Mouse (Mus musculus) hindbrain, postnatal 0 days (tissue): ENCODE data around the gene Snx9. TPM values are rescaled to one million over a fixed set of nuclear protein-coding genes. Genes with fewer than 3 reads are reported as not detected.

ENCODE experiments used
- ATAC-seq: fragments of 200-750 bp; cut with Nextera tagmentation; 2 replicates; pipeline ENCODE4 v1.8.0; 2017; ENCODE audit warnings: mild to moderate bottlenecking, moderate TSS enrichment, moderate library complexity
- DNase-seq: peaks from one replicate; pipeline ENCODE4 v3.0.0-alpha.2; 2015; ENCODE audit warnings: low spot score
- H3K27ac ChIP-seq: fragments of 300-500 bp; sonication (generic); 2 replicates; pipeline ENCODE4 v1.5.1; 2014; ENCODE audit warnings: mild to moderate bottlenecking
- H3K27me3 ChIP-seq: fragments of 300-500 bp; sonication (generic); 2 replicates; pipeline ENCODE4 v1.6.1; 2014; ENCODE audit warnings: low read length, mixed read lengths; ENCODE audit not compliant: insufficient read depth
- H3K36me3 ChIP-seq: fragments of 300-500 bp; sonication (generic); 2 replicates; pipeline ENCODE4 v1.6.1; 2014; ENCODE audit warnings: low read length, mixed read lengths; ENCODE audit not compliant: insufficient read depth
- H3K4me1 ChIP-seq: fragments of 300-500 bp; sonication (generic); 2 replicates; pipeline ENCODE4 v1.6.1; 2014; ENCODE audit warnings: antibody characterized with exemption, low read length, mixed read lengths; ENCODE audit not compliant: insufficient read depth
- H3K4me2 ChIP-seq: fragments of 300-500 bp; sonication (generic); 2 replicates; pipeline ENCODE4 v1.6.1; 2014; ENCODE audit warnings: low read depth, mild to moderate bottlenecking, low read length, moderate library complexity, mixed read lengths
- H3K4me3 ChIP-seq: fragments of 300-500 bp; sonication (generic); 2 replicates; pipeline ENCODE4 v1.5.1; 2014; ENCODE audit warnings: low read length
- H3K9ac ChIP-seq: fragments of 300-500 bp; sonication (generic); replicated peaks from 2 replicates; pipeline ENCODE4 v1.6.1; 2014; ENCODE audit warnings: mild to moderate bottlenecking, low read length, moderate library complexity, mixed read lengths
- H3K9me3 ChIP-seq: fragments of 300-500 bp; sonication (generic); 2 replicates; pipeline ENCODE4 v1.6.1; 2016; ENCODE audit warnings: low read length, mixed read lengths
- CTCF ChIP-seq: IDR thresholded peaks from 2 replicates; pipeline ENCODE4 v1.5.1; 2016; ENCODE audit warnings: antibody characterized with exemption, control low read depth, low read depth
- WGBS: fragments of 180-500 bp; shearing (Covaris S2); extraction: QIAGEN DNeasy Blood & Tissue Kit; methylation state at CpG from one replicate; pipeline ENCODE4 v1.1.7; 2014; 5-methylcytosine and 5-hydroxymethylcytosine counted together
- polyA plus RNA-seq: library from polyadenylated mRNA; unstranded; fragments of >200 nt; fragmentation: Nextera tagmentation; extraction: Ambion mirVana; gene quantifications from 2 replicates; pipeline ENCODE4 v1.2.1, GENCODE M21; 2015
- total RNA-seq: library from RNA; depleted of rRNA; stranded (reverse); fragments of >200 nt; gene quantifications from 2 replicates; pipeline ENCODE4 v1.2.3, GENCODE M21; 2014

The Snx9 gene
- total and polyA plus RNA-seq, 2 experiments from 2014 or later = 7.0 to 12.5 TPM

GRCm38 (mm10) chr17:5912797-5913196 is 71.7 kb downstream of the Snx9 start:
- WGBS = 93% methylated on average over 4 of the region's 4 CpGs
- ATAC-seq = no peak
- H3K4me1 ChIP-seq = no peaks in the 10 kb centered on the region
- no peak for DNase-seq
- H3K36me3 ChIP-seq = no peaks in the 10 kb centered on the region; the same call in 1 of the 2 replicates
- H3K4me2 ChIP-seq = no peak overlapping the region
- no peak overlapping the region for H3K27ac ChIP-seq
- no peaks in the 10 kb centered on the region for H3K9me3 ChIP-seq
- no peak overlapping the region for H3K9ac ChIP-seq
- TF ChIP-seq CTCF = no peak
- no peak overlapping the region for H3K4me3 ChIP-seq
- no peaks in the 10 kb centered on the region for H3K27me3 ChIP-seq

- H3K9me3 ChIP-seq = no peaks in the 10 kb centered on the region
- DNase-seq (no peak), ATAC-seq (no peak)
- no peak overlapping the region for H3K27ac ChIP-seq
- H3K4me1 ChIP-seq = no peaks in the 10 kb centered on the region
- peaks cover 5% of the 10 kb centered on the region; the same call in 1 of the 2 replicates for H3K36me3 ChIP-seq
- no peak for TF ChIP-seq CTCF
- WGBS = 72% methylated on average over 5 of the region's 5 CpGs
- H3K4me3 ChIP-seq = no peak overlapping the region
- H3K27me3 ChIP-seq = no peaks in the 10 kb centered on the region
- no peak overlapping the region for H3K4me2 ChIP-seq
- no peak overlapping the region for H3K9ac ChIP-seq
These were observed 73.1 kb downstream of the Snx9 start for GRCm38 (mm10) chr17:5914217-5914616.

GRCm38 (mm10) chr17:5921954-5922353 is 80.8 kb downstream of the Snx9 start:
- H3K36me3 ChIP-seq = peaks cover 18% of the 10 kb centered on the region
- ATAC-seq = no peak
- H3K27ac ChIP-seq = no peak overlapping the region
- H3K9me3 ChIP-seq = no peaks in the 10 kb centered on the region
- no peaks in the 10 kb centered on the region for H3K4me1 ChIP-seq
- TF ChIP-seq CTCF = no peak
- no peak overlapping the region for H3K9ac ChIP-seq
- no peak for DNase-seq
- no peak overlapping the region for H3K4me2 ChIP-seq
- no peak overlapping the region for H3K4me3 ChIP-seq
- 92% methylated on average over 8 of the region's 8 CpGs for WGBS
- no peaks in the 10 kb centered on the region for H3K27me3 ChIP-seq

DNA sequence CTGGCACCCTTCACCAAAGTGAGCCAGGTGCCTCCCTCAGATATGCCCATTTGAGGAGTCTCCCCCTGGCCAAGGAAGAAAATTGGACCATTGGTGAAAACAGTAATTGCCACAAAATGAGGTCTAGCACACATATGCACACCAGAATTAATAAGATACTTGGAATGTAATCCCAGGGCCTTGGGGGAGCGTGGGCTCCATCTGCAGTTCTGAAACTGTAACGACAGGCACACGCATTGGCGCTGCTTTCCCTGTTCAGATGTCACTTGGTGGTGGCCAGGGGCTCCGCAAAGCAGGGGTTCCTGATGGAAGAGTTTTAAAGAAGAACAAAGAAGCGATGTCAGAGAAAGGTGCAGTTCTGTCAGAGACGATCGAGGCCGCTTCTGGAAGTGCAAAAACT is 82.2 kb downstream of the Snx9 start:
- Histone ChIP-seq H3K4me1 (no peaks in the 10 kb centered on the region), H3K4me3 (no peak overlapping the region), H3K27ac (no peak overlapping the region), H3K9me3 (no peaks in the 10 kb centered on the region), H3K36me3 (peaks cover 22% of the 10 kb centered on the region), H3K27me3 (no peaks in the 10 kb centered on the region), H3K9ac (no peak overlapping the region), H3K4me2 (no peak overlapping the region)
- ATAC-seq (peak; percentile 65; the same call in 1 of the 2 replicates), DNase-seq (peak; percentile 78)
- 63% methylated on average over 9 of the region's 9 CpGs for WGBS
- peak; percentile 80 for TF ChIP-seq CTCF

DNA sequence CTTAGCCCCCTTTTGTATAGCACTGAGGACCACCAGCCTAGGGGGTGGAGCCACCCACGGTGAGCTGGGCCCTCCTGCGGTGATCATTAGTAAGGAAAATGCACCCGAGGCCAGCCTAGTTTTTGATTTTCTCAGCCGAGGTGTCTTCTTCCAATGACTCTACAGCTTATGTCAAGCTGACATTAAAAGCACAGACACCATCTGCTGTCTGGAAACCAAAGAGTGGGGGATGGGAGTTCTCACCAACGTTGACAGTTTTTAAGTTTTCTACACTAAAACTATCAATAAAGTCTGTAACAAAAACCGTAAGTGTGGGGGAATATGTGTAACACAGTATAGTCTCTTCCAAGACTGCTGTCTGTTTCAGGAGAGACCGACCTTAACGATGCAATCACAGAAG is 83.1 kb downstream of the Snx9 start:
- H3K4me2 ChIP-seq = no peak overlapping the region
- no peaks in the 10 kb centered on the region for H3K9me3 ChIP-seq
- peaks cover 17% of the 10 kb centered on the region for H3K36me3 ChIP-seq
- H3K27ac ChIP-seq = no peak overlapping the region
- WGBS = 59% methylated on average over 8 of the region's 8 CpGs
- H3K27me3 ChIP-seq = no peaks in the 10 kb centered on the region
- H3K9ac ChIP-seq = no peak overlapping the region
- H3K4me1 ChIP-seq = no peaks in the 10 kb centered on the region
- DNase-seq (no peak), ATAC-seq (no peak)
- no peak for TF ChIP-seq CTCF
- H3K4me3 ChIP-seq = no peak overlapping the region

- H3K4me1 ChIP-seq = no peaks in the 10 kb centered on the region
- no peak overlapping the region for H3K27ac ChIP-seq
- no peaks in the 10 kb centered on the region for H3K27me3 ChIP-seq
- H3K36me3 ChIP-seq = peaks cover 16% of the 10 kb centered on the region
- ATAC-seq = no peak
- H3K9me3 ChIP-seq = no peaks in the 10 kb centered on the region
- no peak overlapping the region for H3K9ac ChIP-seq
- no peak for TF ChIP-seq CTCF
- H3K4me3 ChIP-seq = no peak overlapping the region
- WGBS = 83% methylated on average over 7 of the region's 7 CpGs
- DNase-seq = no peak
- no peak overlapping the region for H3K4me2 ChIP-seq
These were observed 85.6 kb downstream of the Snx9 start for GRCm38 (mm10) chr17:5926710-5927109.

- Histone ChIP-seq H3K27me3 (no peaks in the 10 kb centered on the region), H3K4me3 (no peak overlapping the region), H3K27ac (no peak overlapping the region), H3K4me2 (no peak overlapping the region), H3K9ac (no peak overlapping the region), H3K9me3 (no peaks in the 10 kb centered on the region), H3K4me1 (no peaks in the 10 kb centered on the region), H3K36me3 (peaks cover 16% of the 10 kb centered on the region)
- WGBS = 85% methylated on average over 6 of the region's 6 CpGs
- no peak for TF ChIP-seq CTCF
- DNase-seq = no peak
- ATAC-seq = no peak
These were observed 87.9 kb downstream of the Snx9 start for GRCm38 (mm10) chr17:5929031-5929430.
